Mouse (Mus musculus) ES-Bruce4 (cell line): ENCODE results near the gene Cog4.

Experiments
- CTCF ChIP-seq: IDR thresholded peaks from one replicate; pipeline ENCODE4 v1.8.1; 2011; ENCODE audit warnings: low read depth, low read length
- POLR2A ChIP-seq: IDR thresholded peaks from one replicate; pipeline ENCODE4 v1.8.1; 2011; ENCODE audit warnings: low read length; ENCODE audit not compliant: insufficient read depth

DNA sequence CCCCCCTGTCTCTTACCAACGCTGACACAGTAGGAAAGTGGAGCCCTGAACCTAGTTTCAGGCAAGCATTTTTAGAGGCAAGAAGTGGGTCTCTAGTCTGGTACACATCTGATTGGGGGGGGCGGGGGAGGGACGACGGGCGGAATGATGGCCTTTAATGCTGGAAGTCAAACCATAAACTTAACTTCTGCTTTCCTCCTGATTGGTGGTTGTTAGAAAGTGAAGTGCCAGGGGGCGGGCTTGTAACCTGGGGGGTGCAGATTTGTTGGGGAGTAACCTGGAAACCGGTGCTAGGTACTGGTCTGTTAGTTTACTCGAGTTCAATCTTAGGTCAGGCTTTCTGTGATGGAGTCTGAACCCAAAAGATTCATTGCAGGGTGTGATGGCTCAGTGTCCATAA is 72.1 kb downstream of the Cog4 start:
- TF ChIP-seq POLR2A (no peak), CTCF (no peak)
